Mouse (Mus musculus): ENCODE data around the gene Rps28.
"Not testable (repeated sequence)": the region's sequence is repeated elsewhere in the genome, so short reads cannot be mapped to it uniquely, and the experiment has no call there.

The Rps28 gene

GRCm38 (mm10) chr17:33824084-33824996 lies at the start of gene Rps28, which contains the start of gene Ndufa7:
Rps28 (minus strand) TSS chr17:33824562.
Ndufa7 (plus strand) TSS chr17:33824572.
- peak; percentile 96 for DNase-seq (ENCODE audit: low read depth, low spot score)

- DNase-seq (ENCODE audit: low read depth, low spot score): not testable (repeated sequence)
These were observed 49.2 kb upstream of the Rps28 start, which contains the start of gene Gm7029 for GRCm38 (mm10) chr17:33873537-33873936. Gm7029 (plus strand) TSS chr17:33873837.

- peak; percentile 71 for DNase-seq (ENCODE audit: low read depth, low spot score)
These were observed 41.1 kb upstream of the Rps28 start for GRCm38 (mm10) chr17:33865330-33866030.

- no peak for DNase-seq (ENCODE audit: low read depth, low spot score)
These were observed 33.5 kb upstream of the Rps28 start for GRCm38 (mm10) chr17:33857816-33858215.

- peak; percentile 24 for DNase-seq (ENCODE audit: low read depth, low spot score)
These were observed 27.0 kb upstream of the Rps28 start for GRCm38 (mm10) chr17:33851331-33851730.

GRCm38 (mm10) chr17:33848139-33848538 lies 23.8 kb upstream of the Rps28 start:
- DNase-seq (ENCODE audit: low read depth, low spot score): no peak

GRCm38 (mm10) chr17:33844196-33844595 lies 19.8 kb upstream of the Rps28 start:
- no peak for DNase-seq (ENCODE audit: low read depth, low spot score)

GRCm38 (mm10) chr17:33842966-33843795 lies 18.8 kb upstream of the Rps28 start, which contains the start of gene Cd320:
Cd320 (plus strand) TSS chr17:33843091.
- DNase-seq (ENCODE audit: low read depth, low spot score): peak; percentile 94

GRCm38 (mm10) chr17:33829561-33829960 lies 5.2 kb upstream of the Rps28 start:
- DNase-seq (ENCODE audit: low read depth, low spot score): no peak

- DNase-seq (ENCODE audit: low read depth, low spot score): no peak
These were observed 4.5 kb upstream of the Rps28 start for GRCm38 (mm10) chr17:33828892-33829291.

- peak; percentile 74 for DNase-seq (ENCODE audit: low read depth, low spot score)
These were observed 2.5 kb upstream of the Rps28 start for GRCm38 (mm10) chr17:33826850-33827249.

GRCm38 (mm10) chr17:33825462-33825861 lies 1.1 kb upstream of the Rps28 start:
- peak; percentile 9 for DNase-seq (ENCODE audit: low read depth, low spot score)

- peak; percentile 26 for DNase-seq (ENCODE audit: low read depth, low spot score)
These were observed 602 bp upstream of the Rps28 start for GRCm38 (mm10) chr17:33824997-33825330.

- DNase-seq (ENCODE audit: low read depth, low spot score): not testable (repeated sequence)
These were observed 1.2 kb downstream of the Rps28 start for GRCm38 (mm10) chr17:33823171-33823570.

GRCm38 (mm10) chr17:33822436-33822959 lies 1.9 kb downstream of the Rps28 start:
- DNase-seq (ENCODE audit: low read depth, low spot score): peak; percentile 16

GRCm38 (mm10) chr17:33817969-33818643 lies 6.3 kb downstream of the Rps28 start:
- DNase-seq (ENCODE audit: low read depth, low spot score): no peak

- peak; percentile 99 for DNase-seq (ENCODE audit: low read depth, low spot score)
These were observed 7.0 kb downstream of the Rps28 start for GRCm38 (mm10) chr17:33817184-33817968.

GRCm38 (mm10) chr17:33816612-33817011 lies 7.8 kb downstream of the Rps28 start:
- DNase-seq (ENCODE audit: low read depth, low spot score): no peak

- no peak for DNase-seq (ENCODE audit: low read depth, low spot score)
These were observed 9.0 kb downstream of the Rps28 start for GRCm38 (mm10) chr17:33815399-33815798.

GRCm38 (mm10) chr17:33812990-33813389 lies 11.4 kb downstream of the Rps28 start:
- peak; percentile 52 for DNase-seq (ENCODE audit: low read depth, low spot score)
